Mouse (Mus musculus) kidney, adult 2 months (tissue): ENCODE measurements at regions not wholly inside any gene's neighbourhood (a gene's known extent, or its start where the extent isn't known, plus 50 kb on each side); places are given as distances from the start of the nearest gene placed in this dataset.
A peak's percentile ranks its signal among the peaks of the same experiment; 100 is the strongest.

ENCODE experiments used
- DNase-seq: peaks from one replicate; pipeline ENCODE4 v3.0.0; 2021
- H3K27ac ChIP-seq: fragments of 200-500 bp; 2 replicates; pipeline ENCODE4 v1.5.1; 2012; ENCODE audit warnings: low read depth, low read length, control low read depth, inconsistent platforms; ENCODE audit not compliant: insufficient read depth
- H3K27me3 ChIP-seq: fragments of 200-500 bp; replicated peaks from 2 replicates; pipeline ENCODE4 v1.6.1; 2012; ENCODE audit warnings: mild to moderate bottlenecking, moderate library complexity, low read length, inconsistent platforms; ENCODE audit not compliant: control insufficient read depth, insufficient read depth
- H3K36me3 ChIP-seq: fragments of 200-500 bp; 2 replicates; pipeline ENCODE4 v1.6.1; 2012; ENCODE audit warnings: mild to moderate bottlenecking, moderate library complexity, low read length, inconsistent platforms; ENCODE audit not compliant: control insufficient read depth, insufficient read depth
- H3K4me1 ChIP-seq: fragments of 200-500 bp; 2 replicates; pipeline ENCODE4 v1.6.1; 2011; ENCODE audit warnings: low read length; ENCODE audit not compliant: control insufficient read depth, insufficient read depth
- H3K4me3 ChIP-seq: fragments of 200-500 bp; 2 replicates; pipeline ENCODE4 v1.5.1; 2011; ENCODE audit warnings: mild to moderate bottlenecking, low read depth, low read length, control low read depth; ENCODE audit not compliant: insufficient read depth
- CTCF ChIP-seq: fragments of 200-500 bp; conservative IDR thresholded peaks from 2 replicates; pipeline ENCODE4 v1.5.1; 2011; ENCODE audit warnings: low read depth, mild to moderate bottlenecking, control low read depth, low read length, moderate library complexity, mixed read lengths; ENCODE audit not compliant: insufficient read depth, insufficient read length
- POLR2A ChIP-seq: fragments of 200-500 bp; IDR thresholded peaks from one replicate; pipeline ENCODE4 v1.6.1; 2011; ENCODE audit warnings: low read depth, low read length, control low read depth
- WGBS: fragments of 180-500 bp; shearing (Covaris S2); methylation state at CpG from one replicate; pipeline ENCODE4 v1.1.7; 2018; 5-methylcytosine and 5-hydroxymethylcytosine counted together

GRCm38 (mm10) chr9:47357756-47358399 lies 172.1 kb upstream of the Cadm1 start:
- 47% methylated on average over 17 of the region's 17 CpGs for WGBS
- Histone ChIP-seq H3K27me3 (no peaks in the 10 kb centered on the region), H3K27ac (no peak overlapping the region), H3K36me3 (no peaks in the 10 kb centered on the region), H3K4me3 (no peak overlapping the region), H3K4me1 (no peaks in the 10 kb centered on the region)
- TF ChIP-seq CTCF: no peak
- TF ChIP-seq POLR2A: no peak
- DNase-seq: peak; percentile 24

GRCm38 (mm10) chr9:47358400-47358767 lies 171.6 kb upstream of the Cadm1 start:
- DNase-seq: no peak
- TF ChIP-seq CTCF (no peak), POLR2A (no peak)
- no peaks in the 10 kb centered on the region; the same call in 1 of the 2 replicates for H3K27me3 ChIP-seq
- H3K27ac ChIP-seq: no peak overlapping the region
- H3K4me1 ChIP-seq: no peaks in the 10 kb centered on the region
- H3K4me3 ChIP-seq: no peak overlapping the region
- WGBS: 58% methylated on average over 4 of the region's 4 CpGs
- H3K36me3 ChIP-seq: no peaks in the 10 kb centered on the region

- 68% methylated on average over 11 of the region's 11 CpGs for WGBS
- Histone ChIP-seq H3K36me3 (no peaks in the 10 kb centered on the region), H3K4me3 (no peak overlapping the region), H3K27me3 (peaks cover 3% of the 10 kb centered on the region), H3K27ac (no peak overlapping the region), H3K4me1 (no peaks in the 10 kb centered on the region)
- no peak for DNase-seq
- TF ChIP-seq POLR2A (no peak), CTCF (no peak)
These were observed 166.9 kb upstream of the Cadm1 start for GRCm38 (mm10) chr9:47363086-47363485.

GRCm38 (mm10) chr9:47364762-47365161 lies 165.2 kb upstream of the Cadm1 start:
- H3K4me1 ChIP-seq: no peaks in the 10 kb centered on the region
- H3K4me3 ChIP-seq: no peak overlapping the region
- peaks cover 3% of the 10 kb centered on the region for H3K27me3 ChIP-seq
- H3K36me3 ChIP-seq: no peaks in the 10 kb centered on the region
- no peak for TF ChIP-seq CTCF
- no peak for TF ChIP-seq POLR2A
- no peak for DNase-seq
- H3K27ac ChIP-seq: no peak overlapping the region
- WGBS: 64% methylated on average over 3 of the region's 3 CpGs

GRCm38 (mm10) chr9:47367266-47367957 lies 162.6 kb upstream of the Cadm1 start:
- Histone ChIP-seq H3K36me3 (no peaks in the 10 kb centered on the region), H3K4me1 (no peaks in the 10 kb centered on the region), H3K27me3 (peaks cover 3% of the 10 kb centered on the region), H3K27ac (no peak overlapping the region), H3K4me3 (no peak overlapping the region)
- TF ChIP-seq POLR2A (no peak), CTCF (0 out of 2 replicates have a peak, but pooled peaks have one; percentile 11)
- WGBS: 32% methylated on average over 17 of the region's 17 CpGs
- DNase-seq: no peak

- Histone ChIP-seq H3K4me3 (no peak overlapping the region), H3K27me3 (peaks cover 3% of the 10 kb centered on the region), H3K27ac (no peak overlapping the region), H3K4me1 (no peaks in the 10 kb centered on the region), H3K36me3 (no peaks in the 10 kb centered on the region)
- TF ChIP-seq POLR2A (no peak), CTCF (no peak)
- no peak for DNase-seq
- WGBS: 10% methylated on average over 31 of the region's 31 CpGs
These were observed 161.7 kb upstream of the Cadm1 start for GRCm38 (mm10) chr9:47368015-47368901.

- no peak for DNase-seq
- peaks cover 3% of the 10 kb centered on the region for H3K27me3 ChIP-seq
- H3K36me3 ChIP-seq: no peaks in the 10 kb centered on the region
- WGBS: 84% methylated on average over 7 of the region's 7 CpGs
- no peak overlapping the region for H3K4me3 ChIP-seq
- TF ChIP-seq CTCF: no peak
- TF ChIP-seq POLR2A: no peak
- H3K27ac ChIP-seq: no peak overlapping the region
- no peaks in the 10 kb centered on the region for H3K4me1 ChIP-seq
These were observed 157.7 kb upstream of the Cadm1 start for GRCm38 (mm10) chr9:47372296-47372695.
